Mouse (Mus musculus) A20 (cell line): ENCODE data around the gene Olfr898.

Source experiments
- DNase-seq: peaks from one replicate; pipeline ENCODE4 v3.0.0-alpha.2; 2011; ENCODE audit warnings: low read depth, low spot score

Olfr898 gene

DNA sequence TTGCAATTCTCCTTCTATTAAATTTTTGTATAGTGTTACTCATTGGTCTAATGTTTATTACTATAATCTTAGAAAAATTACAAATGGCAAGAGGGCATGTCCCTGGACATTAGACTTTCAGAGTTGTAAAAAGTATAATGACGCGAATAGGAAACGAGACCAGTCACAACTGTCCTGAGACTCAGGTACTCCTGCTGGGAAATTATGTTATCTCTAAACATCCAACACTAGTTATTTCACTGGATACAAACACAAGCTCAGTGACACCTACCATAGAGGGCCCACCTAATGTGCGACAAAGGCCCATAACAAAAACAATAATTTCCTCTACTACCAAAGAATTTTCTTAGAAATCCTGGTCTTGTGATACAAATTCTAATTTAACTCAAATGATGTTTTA lies at the start of gene Olfr898:
Gene Olfr898, plus strand, starts transcription at position 301 of the 400 bp plus-strand sequence.
- no peak for DNase-seq

DNA sequence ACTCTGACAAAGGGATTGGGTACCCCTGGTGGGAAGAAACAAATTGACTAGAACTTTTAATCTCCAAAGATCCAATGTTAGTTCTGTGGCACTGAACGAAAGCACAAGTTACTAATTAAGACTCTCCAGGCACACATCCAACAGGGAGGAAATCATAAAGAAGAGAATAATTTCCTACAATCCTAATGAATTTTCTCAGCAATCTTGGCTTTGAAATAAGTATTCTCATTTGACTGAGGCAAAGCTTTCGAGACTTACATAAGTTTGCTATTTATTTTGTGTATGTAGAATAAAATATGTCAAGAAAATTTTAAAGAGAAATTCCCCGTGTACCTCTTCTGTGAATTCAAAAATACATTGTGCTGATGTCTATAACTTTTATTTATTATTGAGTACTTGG lies 19.5 kb upstream of the Olfr898 start, which contains the start of gene Olfr25:
Gene Olfr25, plus strand, starts transcription at position 301 of the 400 bp plus-strand sequence.
- DNase-seq = no peak

DNA sequence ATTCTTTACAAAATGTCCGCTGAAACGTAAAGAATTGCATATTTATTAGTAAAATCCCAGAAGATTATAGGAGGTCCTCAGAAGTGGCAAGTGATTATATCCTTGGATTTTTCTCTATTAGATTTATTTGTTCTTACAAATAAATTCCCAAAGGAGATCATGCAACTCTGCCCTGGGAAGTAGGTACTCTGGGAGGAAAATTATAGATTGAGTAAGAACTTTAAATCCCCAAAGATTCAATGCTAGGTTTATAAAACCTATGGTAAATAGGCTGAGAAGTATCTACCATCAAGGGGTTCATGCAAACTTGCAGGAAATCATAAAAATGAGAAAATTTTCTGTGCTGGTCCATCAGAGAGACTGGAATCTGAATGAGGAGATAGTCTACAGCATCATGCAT lies 18.4 kb downstream of the Olfr898 start, which contains the start of gene Olfr250:
Gene Olfr250, plus strand, starts transcription at position 301 of the 400 bp plus-strand sequence.
- DNase-seq = no peak

DNA sequence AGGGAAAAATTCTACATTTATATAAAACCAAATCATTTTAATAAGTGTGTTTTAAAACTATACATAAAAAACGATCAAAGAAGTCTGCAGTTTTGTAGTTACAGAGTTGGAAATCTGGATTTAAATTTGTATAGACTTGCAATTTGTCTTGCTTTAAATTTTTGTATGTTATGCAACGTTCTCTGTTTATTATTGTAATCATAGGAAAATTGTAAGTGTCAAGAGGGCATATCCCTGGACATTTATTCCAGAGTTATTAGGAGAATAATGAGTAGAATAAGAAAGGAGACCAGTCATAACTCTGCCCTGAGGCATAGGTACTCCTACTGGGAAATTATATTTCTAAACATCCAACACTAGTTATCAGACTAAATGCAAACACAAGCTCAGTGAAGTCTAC lies 28.6 kb downstream of the Olfr898 start, which contains the start of gene Olfr251:
Gene Olfr251, plus strand, starts transcription at position 301 of the 400 bp plus-strand sequence.
- no peak for DNase-seq

DNA sequence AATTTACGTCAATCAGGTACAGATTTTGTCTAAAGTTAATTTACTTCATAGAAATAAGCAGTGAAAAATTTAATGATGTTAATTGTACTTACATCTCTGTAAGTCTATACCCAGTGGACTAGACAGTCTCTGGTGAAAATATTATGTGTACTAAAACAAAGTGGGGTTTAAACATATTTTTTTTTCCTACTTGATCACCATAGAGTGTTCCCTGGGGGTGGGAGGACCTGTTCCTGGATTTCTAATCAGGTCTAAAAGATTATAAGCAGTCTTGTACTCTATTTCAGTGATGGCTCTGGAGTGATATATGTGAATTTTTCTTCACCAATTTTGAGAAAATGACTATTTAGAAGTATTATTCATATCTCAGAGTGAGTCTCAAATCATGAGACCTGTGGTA lies 53.2 kb downstream of the Olfr898 start, which contains the start of gene Olfr147:
Gene Olfr147, plus strand, starts transcription at position 301 of the 400 bp plus-strand sequence.
- DNase-seq = no peak
